Mouse (Mus musculus): ENCODE data around the gene Tex19.1.
"Not testable (repeated sequence)": the region's sequence is repeated elsewhere in the genome, so short reads cannot be mapped to it uniquely, and the experiment has no call there.

DNA sequence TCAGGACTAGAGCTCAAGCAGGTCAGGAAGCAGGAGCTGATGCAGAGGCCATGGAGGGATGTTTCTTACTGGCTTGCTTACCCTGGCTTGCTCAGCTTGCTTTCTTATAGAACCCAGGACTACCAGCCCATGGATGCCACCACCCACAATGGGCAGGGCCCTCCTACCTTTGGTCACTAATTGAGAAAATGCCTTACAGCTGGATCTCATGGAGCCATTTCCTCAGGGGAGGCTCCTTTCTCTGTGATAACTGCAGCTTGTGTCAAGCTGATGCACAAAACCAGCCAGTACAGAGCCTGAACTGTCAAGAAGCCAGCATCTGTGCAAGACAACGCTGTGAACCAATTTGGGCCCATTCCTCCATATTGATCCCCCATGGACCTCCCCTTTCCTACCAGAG lies 38.7 kb upstream of the Tex19.1 start:
- TF ChIP-seq CTCF (conservative IDR thresholded peaks at IDR 0.05; ENCODE audit: insufficient read depth, insufficient read length, low read depth, low read length); POLR2A (IDR thresholded peaks at IDR 0.05; ENCODE audit: low read depth, low read length): not testable (repeated sequence)

Measured in kidney, adult 2 months (tissue).